Mouse (Mus musculus) duodenum, adult 2 months (tissue): ENCODE measurements around the gene Gm33543. TPM values are rescaled to one million over a fixed set of nuclear protein-coding genes. Genes with fewer than 3 reads are reported as not detected.

Experiments
- polyA plus RNA-seq: library from polyadenylated mRNA; depleted of rRNA; stranded (reverse); fragments of >200 nt; gene quantifications from 2 replicates; pipeline ENCODE4 v1.2.3, GENCODE M21; 2012; ENCODE audit warnings: low replicate concordance; rRNA removed

Gm33543 gene
- polyA plus RNA-seq, result not detected in 2 replicates

GRCm38 (mm10) chr10:95842789-95843637 lies at the start of gene Gm33543:
Gene Gm33543 (minus strand): TSS chr10:95842930.

Other genes with a start within 250 kb of the Gm33543 start
- not detected in 2 replicates for gene Anapc15-ps, start 169.5 kb downstream of the Gm33543 start, polyA plus RNA-seq
- gene Eea1, start 97.7 kb upstream of the Gm33543 start, polyA plus RNA-seq, result 1.4 and 1.7 TPM in 2 replicates